Mouse (Mus musculus) bone marrow, adult 2 months (tissue): Measurements from ENCODE around the gene Rpl6.

Experiments used
- CTCF ChIP-seq: fragments of 200-500 bp; IDR thresholded peaks from 2 replicates; pipeline ENCODE4 v1.5.1; 2011; ENCODE audit warnings: low read length, control low read depth; ENCODE audit not compliant: control insufficient read depth, insufficient read depth
- POLR2A ChIP-seq: fragments of 200-500 bp; IDR thresholded peaks from 2 replicates; pipeline ENCODE4 v1.6.1; 2011; ENCODE audit warnings: low read depth, mild to moderate bottlenecking, control low read depth, low read length, borderline replicate concordance; ENCODE audit not compliant: control insufficient read depth

DNA sequence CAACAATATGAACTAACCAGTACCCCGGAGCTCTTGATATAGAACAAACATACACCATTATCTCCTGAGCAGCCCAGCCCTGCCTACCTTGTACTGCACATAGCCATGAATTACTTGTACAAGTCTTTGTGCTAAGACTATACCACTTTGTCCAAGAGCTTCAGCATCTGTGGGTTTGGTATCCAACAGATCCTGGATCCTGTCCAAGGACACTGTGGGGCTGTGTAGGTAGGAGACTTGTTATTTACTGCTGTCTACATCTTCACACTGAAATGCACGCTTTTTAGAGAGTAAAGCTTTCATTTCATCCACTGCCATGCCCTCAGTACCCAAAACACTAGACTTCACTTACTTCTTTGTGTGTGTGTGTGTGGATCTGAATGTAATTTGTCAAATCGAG, 20.6 kb downstream of the Rpl6 start:
- TF ChIP-seq CTCF: no peak
- no peak for TF ChIP-seq POLR2A
